Mouse (Mus musculus) embryonic facial prominence, embryonic 13.5 days (tissue): ENCODE measurements around the gene Sppl2c. TPM values are rescaled to one million over a fixed set of nuclear protein-coding genes. Genes with fewer than 3 reads are reported as not detected.

Experiments used
- polyA plus RNA-seq: library from polyadenylated mRNA; unstranded; fragments of >200 nt; fragmentation: Nextera tagmentation; extraction: Ambion mirVana; gene quantifications from 2 replicates; pipeline ENCODE4 v1.2.1, GENCODE M21; 2015

Gene Sppl2c
- polyA plus RNA-seq, 1 experiment from 2014 or later, result not detected

Other genes with a start within 250 kb of the Sppl2c start
- gene Nsf, start 232.3 kb upstream of the Sppl2c start, polyA plus RNA-seq, result 62.1 and 62.6 TPM in 2 replicates
- gene Arf2, start 219.6 kb upstream of the Sppl2c start, polyA plus RNA-seq, result 75.5 and 78.4 TPM in 2 replicates
- gene Crhr1, start 53.5 kb upstream of the Sppl2c start, polyA plus RNA-seq, result 0.13 and 0.23 TPM in 2 replicates
- 9.7 and 10.5 TPM in 2 replicates for gene Mapt, start 45.1 kb downstream of the Sppl2c start, polyA plus RNA-seq